Mouse (Mus musculus) embryonic fibroblast, embryonic 13.5 days (primary cell): ENCODE results near the gene Gm5129.

Experiments
- CTCF ChIP-seq: IDR thresholded peaks from 2 replicates; pipeline ENCODE4 v1.5.1; 2011; ENCODE audit warnings: mild to moderate bottlenecking, control low read depth, low read length, moderate library complexity, borderline replicate concordance; ENCODE audit not compliant: insufficient read depth
- POLR2A ChIP-seq: IDR thresholded peaks from 2 replicates; pipeline ENCODE4 v1.6.1; 2011; ENCODE audit warnings: low read depth, mild to moderate bottlenecking, control low read depth, low read length, moderate library complexity

GRCm38 (mm10) chr5:29687671-29688070 is 48.1 kb downstream of the Gm5129 start:
- TF ChIP-seq POLR2A: no peak
- peak; percentile 25; the same call in 1 of the 2 replicates for TF ChIP-seq CTCF
